Mouse (Mus musculus) ES-Bruce4 (cell line): Measurements from ENCODE around the gene Synpo2. TPM values are rescaled to one million over a fixed set of nuclear protein-coding genes. Genes with fewer than 3 reads are reported as not detected.

Source experiments
- H3K27ac ChIP-seq: 2 replicates; pipeline ENCODE4 v1.5.1; 2012; ENCODE audit warnings: low read length, inconsistent platforms; ENCODE audit not compliant: insufficient read depth
- H3K27me3 ChIP-seq: 2 replicates; pipeline ENCODE4 v1.6.1; 2012; ENCODE audit warnings: mild to moderate bottlenecking, low read length, inconsistent platforms; ENCODE audit not compliant: control insufficient read depth, poor library complexity, insufficient read depth, severe bottlenecking
- H3K36me3 ChIP-seq: 2 replicates; pipeline ENCODE4 v1.6.1; 2012; ENCODE audit warnings: inconsistent platforms, mild to moderate bottlenecking, low read length, moderate library complexity; ENCODE audit not compliant: control insufficient read depth, poor library complexity, insufficient read depth, severe bottlenecking
- H3K4me1 ChIP-seq: one replicate; pipeline ENCODE4 v1.8.1; 2011; ENCODE audit warnings: low read length; ENCODE audit not compliant: control insufficient read depth, insufficient read depth
- H3K4me3 ChIP-seq: 2 replicates; pipeline ENCODE4 v1.5.1; 2011; ENCODE audit warnings: low read depth, mild to moderate bottlenecking, low read length
- H3K9ac ChIP-seq: 2 replicates; pipeline ENCODE4 v1.6.1; 2012; ENCODE audit warnings: low read depth, mild to moderate bottlenecking, inconsistent platforms; ENCODE audit not compliant: poor library complexity, severe bottlenecking
- H3K9me3 ChIP-seq: replicated peaks from 2 replicates; pipeline ENCODE4 v1.6.1; 2012; ENCODE audit warnings: mild to moderate bottlenecking, low read length, inconsistent platforms; ENCODE audit not compliant: control insufficient read depth, poor library complexity, insufficient read depth, severe bottlenecking
- CTCF ChIP-seq: IDR thresholded peaks from one replicate; pipeline ENCODE4 v1.8.1; 2011; ENCODE audit warnings: low read depth, low read length
- EP300 ChIP-seq: IDR thresholded peaks from 2 replicates; pipeline ENCODE4 v1.6.1; 2011; ENCODE audit warnings: low read depth, low read length; ENCODE audit not compliant: insufficient read depth
- POLR2A ChIP-seq: IDR thresholded peaks from one replicate; pipeline ENCODE4 v1.8.1; 2011; ENCODE audit warnings: low read length; ENCODE audit not compliant: insufficient read depth
- polyA plus RNA-seq: library from polyadenylated mRNA; stranded (reverse); fragments of >200 nt; gene quantifications from 2 replicates; pipeline ENCODE4 v1.2.4, GENCODE M21; 2011; ENCODE audit warnings: low read depth; ENCODE audit not compliant: missing spikeins, insufficient read depth, insufficient read length

Synpo2 gene
- polyA plus RNA-seq, 1 experiment, result 1.8 TPM

DNA sequence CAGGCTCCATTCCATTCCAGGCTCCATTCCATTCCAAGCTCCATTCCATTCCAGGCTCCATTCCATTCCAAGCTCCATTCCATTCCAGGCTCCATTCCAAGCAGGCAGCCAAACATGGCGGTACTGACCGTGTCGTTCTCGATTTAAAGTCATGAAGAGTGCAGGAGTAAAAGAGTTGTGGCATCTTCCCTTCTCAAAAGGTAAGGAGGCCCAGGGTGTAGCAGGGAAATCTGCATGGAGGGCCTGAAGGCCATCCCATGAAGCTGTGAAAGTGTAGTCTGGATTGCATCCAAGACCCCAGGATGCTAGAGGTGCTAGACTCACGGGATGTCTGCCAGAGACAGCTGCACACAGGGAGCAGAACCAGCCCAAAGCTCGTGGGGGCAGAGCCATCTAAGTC, 28.8 kb upstream of the Synpo2 start:
- H3K9ac ChIP-seq, result peak overlapping the region; percentile 29
- H3K4me3 ChIP-seq, result peak overlapping the region; percentile 77
- H3K27me3 ChIP-seq, result no peaks in the 10 kb centered on the region
- TF ChIP-seq CTCF (no peak), POLR2A (peak; percentile 77)
- H3K36me3 ChIP-seq, result no peaks in the 10 kb centered on the region; the same call in 1 of the 2 replicates
- no peaks in the 10 kb centered on the region for H3K4me1 ChIP-seq
- H3K27ac ChIP-seq, result no peak overlapping the region
- H3K9me3 ChIP-seq, result no peaks in the 10 kb centered on the region

- Histone ChIP-seq H3K4me3 (no peak overlapping the region), H3K4me1 (no peaks in the 10 kb centered on the region), H3K27me3 (no peaks in the 10 kb centered on the region), H3K36me3 (no peaks in the 10 kb centered on the region), H3K9me3 (no peaks in the 10 kb centered on the region), H3K9ac (no peak overlapping the region), H3K27ac (no peak overlapping the region)
- TF ChIP-seq CTCF (no peak), EP300 (no peak), POLR2A (no peak)
Measured at GRCm38 (mm10) chr3:123258709-123259108, 22.8 kb upstream of the Synpo2 start.

DNA sequence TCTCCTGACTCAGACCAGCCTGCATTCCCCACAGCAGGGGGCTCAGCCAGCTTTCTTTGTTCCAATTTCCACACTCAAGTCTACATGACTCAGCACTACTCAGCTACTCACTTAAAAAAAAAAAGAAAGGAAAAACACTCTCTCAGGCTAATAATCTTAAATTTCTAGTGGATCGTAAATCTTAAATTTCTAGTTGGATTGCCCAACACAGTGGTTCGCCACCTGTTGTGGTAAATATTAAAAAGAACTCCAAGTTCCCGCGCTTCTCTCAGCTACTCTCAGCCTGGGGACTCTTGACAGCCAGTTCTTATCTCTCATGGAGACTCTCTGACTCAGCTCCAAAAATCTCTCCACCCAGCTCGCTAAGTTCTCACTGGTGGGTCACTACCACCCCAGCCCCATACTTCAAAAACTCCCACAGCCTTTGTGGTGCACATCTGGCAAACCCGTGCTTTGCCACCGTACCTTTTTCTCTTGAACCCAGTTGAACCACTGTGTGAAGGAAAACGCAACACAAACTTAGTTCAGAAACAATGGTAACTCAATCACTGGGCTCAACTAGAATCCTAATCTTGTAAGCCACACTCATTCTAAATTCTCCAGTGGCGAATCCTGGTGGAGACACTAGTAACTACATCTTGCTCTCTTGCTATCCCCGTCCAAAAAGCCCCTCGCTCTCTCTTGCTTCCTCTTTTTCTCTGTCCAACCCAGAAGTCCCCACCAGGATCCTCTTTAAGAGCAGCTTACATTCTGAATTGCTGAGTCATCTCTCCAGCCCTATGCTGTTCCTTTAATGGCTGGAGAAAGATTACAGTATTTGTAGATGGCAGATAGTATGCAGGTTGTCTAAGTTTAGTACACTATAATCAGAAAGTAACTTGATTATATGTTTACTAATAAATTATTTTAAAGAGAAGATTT, 20.5 kb upstream of the Synpo2 start:
- 0 out of 2 replicates have a peak, but pooled peaks have one; percentile 36 for TF ChIP-seq EP300
- no peak for TF ChIP-seq POLR2A
- H3K4me3 ChIP-seq, result peak overlapping the region; percentile 42

GRCm38 (mm10) chr3:123245646-123246045, 9.7 kb upstream of the Synpo2 start:
- no peak for TF ChIP-seq EP300
- no peak for TF ChIP-seq POLR2A
- no peak for TF ChIP-seq CTCF
- no peak overlapping the region for H3K27ac ChIP-seq

More for the DNA sequence above, 20.5 kb upstream of the Synpo2 start:
- no peaks in the 10 kb centered on the region for H3K27me3 ChIP-seq
- H3K9me3 ChIP-seq, result no peaks in the 10 kb centered on the region
- no peaks in the 10 kb centered on the region for H3K36me3 ChIP-seq
- peak overlapping the region; percentile 95 for H3K27ac ChIP-seq
- no peaks in the 10 kb centered on the region for H3K4me1 ChIP-seq
- peak overlapping the region; percentile 66 for H3K9ac ChIP-seq

DNA sequence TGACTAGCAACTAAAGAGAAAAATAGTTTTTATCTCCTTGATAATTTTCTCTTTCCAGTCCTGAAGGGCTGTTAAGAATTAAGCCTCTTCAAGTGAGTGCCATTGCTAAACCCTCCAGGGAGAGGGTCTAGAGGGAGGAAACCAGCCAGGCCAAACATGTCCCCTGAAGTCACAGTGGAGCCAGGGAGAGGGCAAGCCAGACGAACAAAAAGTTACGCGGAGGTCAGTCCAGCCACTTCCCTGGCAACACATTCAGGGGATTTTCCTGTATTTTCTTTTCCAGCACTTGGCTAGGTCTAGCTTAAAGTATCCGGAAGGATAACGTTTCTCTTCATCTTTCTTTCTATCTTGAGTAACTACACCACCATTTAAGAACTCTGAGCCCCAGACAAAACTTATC, 8.4 kb upstream of the Synpo2 start:
- Histone ChIP-seq H3K9ac (no peak overlapping the region), H3K4me1 (no peaks in the 10 kb centered on the region), H3K36me3 (no peaks in the 10 kb centered on the region), H3K9me3 (no peaks in the 10 kb centered on the region), H3K27ac (no peak overlapping the region), H3K27me3 (no peaks in the 10 kb centered on the region), H3K4me3 (no peak overlapping the region)
- TF ChIP-seq EP300 (no peak), CTCF (no peak), POLR2A (no peak)

More at GRCm38 (mm10) chr3:123245646-123246045, 9.7 kb upstream of the Synpo2 start:
- Histone ChIP-seq H3K9me3 (no peaks in the 10 kb centered on the region), H3K27me3 (no peaks in the 10 kb centered on the region), H3K9ac (no peak overlapping the region), H3K4me1 (no peaks in the 10 kb centered on the region), H3K4me3 (no peak overlapping the region), H3K36me3 (no peaks in the 10 kb centered on the region)

GRCm38 (mm10) chr3:123237446-123237845, 1.5 kb upstream of the Synpo2 start:
- H3K9ac ChIP-seq, result no peak overlapping the region
- H3K36me3 ChIP-seq, result no peaks in the 10 kb centered on the region
- H3K4me3 ChIP-seq, result no peak overlapping the region
- no peak overlapping the region for H3K27ac ChIP-seq
- no peak for TF ChIP-seq CTCF
- no peak for TF ChIP-seq POLR2A
- no peak for TF ChIP-seq EP300
- no peaks in the 10 kb centered on the region for H3K27me3 ChIP-seq
- no peaks in the 10 kb centered on the region for H3K4me1 ChIP-seq
- no peaks in the 10 kb centered on the region for H3K9me3 ChIP-seq
